ENCODE assay signal across 13 mouse cellular contexts in the genomic region with DNA sequence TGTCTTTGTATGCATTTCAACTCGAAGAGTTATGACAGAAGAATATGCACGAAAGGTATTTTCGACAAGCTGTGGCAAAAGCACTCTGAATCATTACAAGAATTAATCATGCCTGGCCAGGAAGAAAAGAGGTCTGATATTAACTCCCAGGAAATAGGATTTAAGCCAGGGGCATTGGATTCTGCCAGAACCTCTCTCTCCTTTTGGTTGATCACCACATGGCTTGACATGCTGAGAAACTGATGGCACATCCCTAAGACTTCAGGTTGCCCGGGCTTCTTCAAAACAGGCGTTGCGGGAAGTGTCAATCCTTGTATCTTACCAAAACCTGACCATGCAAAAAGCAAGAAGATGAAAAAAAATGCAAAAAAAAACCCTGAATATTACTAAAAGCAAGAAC.
"Had no signal": no experiment of that assay in that cellular context is flagged by ENCODE, and none has a peak within 500 bp of the region (broad histone marks: within the 10 kb centered on the region; RNA-seq: fewer than 3 reads in every experiment).

No protein-coding gene starts in this region.

- H3K4me1 ChIP-seq: kidney, embryonic 15.5 days; liver, embryonic 13.5 days; midbrain, embryonic 12.5 days; midbrain, embryonic 15.5 days had no signal

- H3K9me3 ChIP-seq: kidney, embryonic 15.5 days; liver, embryonic 13.5 days; midbrain, embryonic 15.5 days had no signal

- H3K36me3 ChIP-seq: kidney, embryonic 15.5 days; liver, embryonic 13.5 days; midbrain, embryonic 12.5 days; midbrain, embryonic 15.5 days had no signal

- H3K27ac ChIP-seq: kidney, embryonic 15.5 days; left cerebral cortex, adult 2 months; liver, embryonic 13.5 days; macrophage; midbrain, embryonic 12.5 days; midbrain, embryonic 15.5 days had no signal

- H3K27me3 ChIP-seq: kidney, embryonic 15.5 days; liver, embryonic 13.5 days; midbrain, embryonic 12.5 days; midbrain, embryonic 15.5 days had no signal

- H3K4me3 ChIP-seq: kidney, embryonic 15.5 days; left cerebral cortex, adult 2 months; liver, embryonic 13.5 days; midbrain, embryonic 12.5 days; midbrain, embryonic 15.5 days had no signal

- H3K9ac ChIP-seq: kidney, embryonic 15.5 days; liver, embryonic 13.5 days; midbrain, embryonic 12.5 days; midbrain, embryonic 15.5 days had no signal

- ATAC-seq: midbrain, embryonic 15.5 days had no signal

- DNase-seq: kidney, adult 8-10 months; kidney, postnatal 10 days; kidney, postnatal 36 days; layer of hippocampus, postnatal 36 days; liver, embryonic 13.5 days; lung, adult 2 months; lung, postnatal 14 days; thymus, postnatal 25 days had no signal

- H3K4me2 ChIP-seq: kidney, embryonic 15.5 days; liver, embryonic 13.5 days; midbrain, embryonic 12.5 days; midbrain, embryonic 15.5 days had no signal
